Mouse (Mus musculus) brain, embryonic 14.5 days (tissue): ENCODE data around the gene Ncapg2.

Experiments used
- CTCF ChIP-seq: fragments of 200-500 bp; IDR thresholded peaks from 2 replicates; pipeline ENCODE4 v1.5.1; 2012; ENCODE audit warnings: inconsistent platforms, mild to moderate bottlenecking, moderate library complexity, borderline replicate concordance; ENCODE audit not compliant: insufficient read depth, insufficient read length; ENCODE audit errors: extremely low read depth
- POLR2A ChIP-seq: fragments of 200-500 bp; IDR thresholded peaks from 2 replicates; pipeline ENCODE4 v1.6.1; 2012; ENCODE audit warnings: mild to moderate bottlenecking, inconsistent platforms, borderline replicate concordance; ENCODE audit not compliant: poor library complexity, insufficient read depth, insufficient read length, severe bottlenecking; ENCODE audit errors: extremely low read depth

DNA sequence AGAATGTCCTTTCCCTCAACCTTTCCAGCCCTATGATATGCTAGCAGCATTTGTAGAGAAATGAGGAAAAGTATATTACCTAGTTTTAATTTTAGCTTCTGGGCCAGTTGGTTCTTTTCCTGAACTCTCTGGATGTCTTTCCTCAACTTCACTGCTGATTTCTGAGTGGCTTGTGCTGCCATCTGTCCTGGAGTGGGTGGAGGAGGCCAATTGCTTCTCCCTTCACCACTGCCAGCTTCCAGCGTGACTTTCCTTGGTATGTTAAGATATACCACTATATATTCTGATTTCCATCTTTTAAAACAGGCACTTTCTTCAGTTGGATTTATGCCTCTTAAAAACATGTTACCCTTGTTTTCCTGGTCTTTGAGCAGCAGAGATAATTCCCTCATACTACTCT lies 63.1 kb downstream of the Ncapg2 start:
- no peak for TF ChIP-seq POLR2A
- TF ChIP-seq CTCF, result no peak
